In genomic region chr15:26206837-26207236, GRCm38 (mm10) we compare ENCODE assay signal across 22 mouse cellular contexts.
DNase-seq lines count a peak whose midpoint lies in the region; ATAC-seq and TF ChIP-seq lines count a peak whose summit lies in the region.
"Had no signal": no experiment of that assay in that cellular context is flagged by ENCODE, and none has a peak within 500 bp of the region (broad histone marks: within the 10 kb centered on the region; RNA-seq: fewer than 3 reads in every experiment).

No protein-coding gene starts in this region.

- WGBS in heart, embryonic 10.5 days, result 82% methylated on average over 6 of the region's 6 CpGs
- 54% methylated on average over 6 of the region's 6 CpGs for WGBS in kidney, postnatal 0 days
- WGBS in neural tube, embryonic 14.5 days, result 42% methylated on average over 6 of the region's 6 CpGs

- no peak overlapping the region for H3K4me2 ChIP-seq in kidney, postnatal 0 days (ENCODE audit: low read length)
- H3K4me2 ChIP-seq in neural tube, embryonic 14.5 days (ENCODE audit: low read depth, low read length), result no peak overlapping the region
- H3K4me2 ChIP-seq: embryonic facial prominence, embryonic 13.5 days; embryonic facial prominence, embryonic 15.5 days; forebrain, embryonic 12.5 days had no signal

- no peaks in the 10 kb centered on the region for H3K36me3 ChIP-seq in heart, embryonic 10.5 days
- H3K36me3 ChIP-seq in kidney, postnatal 0 days (ENCODE audit: insufficient read depth, low read length), result no peaks in the 10 kb centered on the region
- H3K36me3 ChIP-seq in neural tube, embryonic 14.5 days (ENCODE audit: control insufficient read depth, insufficient read depth, low read length), result no peaks in the 10 kb centered on the region
- H3K36me3 ChIP-seq: embryonic facial prominence, embryonic 13.5 days; embryonic facial prominence, embryonic 15.5 days; forebrain, embryonic 10.5 days; forebrain, embryonic 12.5 days had no signal

- no peaks in the 10 kb centered on the region for H3K27me3 ChIP-seq in heart, embryonic 10.5 days (ENCODE audit: insufficient read depth, poor library complexity, severe bottlenecking)
- no peaks in the 10 kb centered on the region for H3K27me3 ChIP-seq in kidney, postnatal 0 days (ENCODE audit: insufficient read depth, low read length)
- H3K27me3 ChIP-seq in neural tube, embryonic 14.5 days (ENCODE audit: control insufficient read depth, insufficient read depth, low read length), result no peaks in the 10 kb centered on the region
- H3K27me3 ChIP-seq: embryonic facial prominence, embryonic 13.5 days; embryonic facial prominence, embryonic 15.5 days; forebrain, embryonic 12.5 days had no signal

- no peak overlapping the region for H3K27ac ChIP-seq in heart, embryonic 10.5 days
- H3K27ac ChIP-seq in kidney, postnatal 0 days, result no peak overlapping the region
- no peak overlapping the region for H3K27ac ChIP-seq in neural tube, embryonic 14.5 days (ENCODE audit: low read depth, low read length)
- H3K27ac ChIP-seq: embryonic facial prominence, embryonic 13.5 days; embryonic facial prominence, embryonic 15.5 days; forebrain, embryonic 10.5 days; forebrain, embryonic 12.5 days had no signal

- no peak overlapping the region for H3K9ac ChIP-seq in kidney, postnatal 0 days (ENCODE audit: low read depth, low read length)
- no peak overlapping the region for H3K9ac ChIP-seq in neural tube, embryonic 14.5 days (replicated peaks; ENCODE audit: low read depth, low read length)
- H3K9ac ChIP-seq: embryonic facial prominence, embryonic 13.5 days; embryonic facial prominence, embryonic 15.5 days; forebrain, embryonic 12.5 days had no signal

- no peaks in the 10 kb centered on the region for H3K9me3 ChIP-seq in heart, embryonic 10.5 days
- H3K9me3 ChIP-seq in kidney, postnatal 0 days (replicated peaks; ENCODE audit: low read length), result no peaks in the 10 kb centered on the region
- no peaks in the 10 kb centered on the region for H3K9me3 ChIP-seq in neural tube, embryonic 14.5 days (ENCODE audit: control insufficient read depth, low read length)
- H3K9me3 ChIP-seq: embryonic facial prominence, embryonic 13.5 days; embryonic facial prominence, embryonic 15.5 days; forebrain, embryonic 10.5 days; forebrain, embryonic 12.5 days had no signal

- TF ChIP-seq CTCF in kidney, postnatal 0 days (IDR thresholded peaks at IDR 0.05; ENCODE audit: low read depth), result no peak

- DNase-seq in heart, adult 11 months, result peak; percentile 7
- DNase-seq in heart, embryonic 10.5 days (ENCODE audit: low spot score), result no peak
- peak; percentile 19 for DNase-seq in kidney, postnatal 0 days (ENCODE audit: low spot score)
- DNase-seq in kidney, postnatal 36 days, result no peak
- DNase-seq in neural tube, embryonic 10.5 days (ENCODE audit: extremely low spot score, low spot score), result no peak
- DNase-seq: adrenal gland, adult 2 months; adrenal gland, postnatal 10 days; adrenal gland, postnatal 25 days; cerebellum, adult 11 months; cerebellum, adult 18-20 months; cerebellum, adult 8-10 months; cerebellum, adult 9-11 months; cerebellum, postnatal 14 days; cerebellum, postnatal 36 days had no signal

- no peak overlapping the region for H3K4me3 ChIP-seq in heart, embryonic 10.5 days
- no peak overlapping the region for H3K4me3 ChIP-seq in kidney, postnatal 0 days (replicated peaks; ENCODE audit: low read depth, low read length)
- H3K4me3 ChIP-seq in neural tube, embryonic 14.5 days (ENCODE audit: low read depth, low read length), result no peak overlapping the region
- H3K4me3 ChIP-seq: embryonic facial prominence, embryonic 13.5 days; embryonic facial prominence, embryonic 15.5 days; erythroblast, embryonic 14.5 days; forebrain, embryonic 10.5 days; forebrain, embryonic 12.5 days had no signal

- no peak for ATAC-seq in kidney, postnatal 0 days (replicated peaks; ENCODE audit: low FRiP score, low read depth)
- ATAC-seq in neural tube, embryonic 14.5 days (ENCODE audit: low read depth), result peak; percentile 76
- ATAC-seq: forebrain, embryonic 14.5 days; forebrain, embryonic 16.5 days had no signal

- no peaks in the 10 kb centered on the region for H3K4me1 ChIP-seq in heart, embryonic 10.5 days
- H3K4me1 ChIP-seq in kidney, postnatal 0 days (replicated peaks; ENCODE audit: insufficient read depth, low read length), result no peaks in the 10 kb centered on the region
- H3K4me1 ChIP-seq in neural tube, embryonic 14.5 days (ENCODE audit: control insufficient read depth, insufficient read depth, low read length), result no peaks in the 10 kb centered on the region
- H3K4me1 ChIP-seq: embryonic facial prominence, embryonic 13.5 days; embryonic facial prominence, embryonic 15.5 days; forebrain, embryonic 10.5 days; forebrain, embryonic 12.5 days had no signal

Comparison
In these comparisons a context has a peak if more than half of its experiments do, and no peak if none do; other contexts are left out.
1. DNase-seq: peak in heart, adult 11 months (single experiment) and kidney, postnatal 0 days (single experiment); none in heart, embryonic 10.5 days (single experiment), kidney, postnatal 36 days (0 of 2) and neural tube, embryonic 10.5 days (single experiment).